Mouse (Mus musculus): ENCODE data around the gene Ppp2ca.

Ppp2ca gene

DNA sequence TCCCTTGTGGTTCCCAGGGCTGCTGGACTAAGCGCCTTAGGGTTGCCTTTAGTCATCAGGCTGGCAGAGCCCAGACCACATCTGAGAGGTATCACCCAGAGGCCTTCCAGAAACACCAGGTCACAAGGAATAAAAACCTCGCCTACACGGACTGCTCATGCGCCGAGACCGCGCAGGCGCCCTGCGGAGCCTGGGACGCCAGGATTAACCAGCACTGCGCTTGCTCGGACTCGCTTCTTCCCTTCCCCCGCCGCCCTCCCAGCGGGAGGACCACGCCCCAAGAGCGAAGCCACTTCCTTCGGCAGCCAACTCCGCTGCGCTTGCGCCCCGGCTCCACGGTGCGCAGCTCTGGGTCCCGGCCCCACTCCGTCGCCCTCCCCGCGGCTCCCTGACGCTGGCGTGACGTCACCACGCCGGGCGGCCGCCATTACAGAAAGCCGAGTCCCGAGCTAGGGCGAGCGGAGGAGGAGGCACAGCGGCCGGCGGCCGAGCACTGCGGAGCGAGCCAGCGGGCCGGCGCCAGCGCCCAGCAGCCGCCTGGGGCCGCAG lies at the start of gene Ppp2ca:
Gene Ppp2ca, plus strand, starts transcription at position 284 of the 549 bp plus-strand sequence.
- peak; percentile 91 for DNase-seq (ENCODE audit: low spot score)

DNA sequence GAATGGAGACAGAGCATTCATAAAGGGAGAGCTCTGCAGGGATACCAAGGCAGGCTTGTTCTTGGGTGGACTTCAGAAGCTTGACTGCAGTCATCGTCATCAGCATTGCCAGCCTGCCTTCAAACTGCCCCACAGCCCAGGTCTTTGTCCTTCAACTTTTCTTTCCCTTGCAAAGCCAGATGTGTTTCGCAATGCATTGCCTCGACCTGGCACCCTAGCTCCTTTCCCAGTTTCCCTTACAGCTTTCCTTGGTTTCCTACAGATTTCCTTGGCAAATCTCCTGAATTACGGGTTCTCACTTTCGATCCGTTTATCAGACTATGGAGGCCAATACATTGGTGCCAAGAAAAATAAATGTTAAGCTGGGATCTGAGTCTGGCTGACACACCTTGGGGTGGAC lies 45.1 kb upstream of the Ppp2ca start:
- no peak for DNase-seq (ENCODE audit: low spot score)

DNA sequence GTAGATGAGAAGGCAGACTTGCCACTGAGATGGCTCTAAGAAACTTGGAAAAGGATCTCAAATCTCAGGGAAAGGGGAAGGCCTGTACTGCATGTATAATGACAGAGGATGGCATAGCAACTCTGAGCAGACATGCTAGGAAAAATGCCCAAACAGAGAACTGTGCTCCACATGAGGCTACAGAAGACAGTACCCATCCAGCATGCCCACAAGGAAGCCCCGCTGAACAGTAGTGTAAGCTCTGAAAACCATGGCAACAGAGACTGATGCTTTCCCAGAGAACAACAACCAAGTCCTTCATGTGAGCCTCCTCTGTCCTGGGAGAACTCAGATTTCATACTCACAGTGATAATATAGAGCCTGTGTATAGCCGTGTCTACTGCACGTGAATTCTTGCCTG lies 43.8 kb upstream of the Ppp2ca start:
- no peak for DNase-seq (ENCODE audit: low spot score)

DNA sequence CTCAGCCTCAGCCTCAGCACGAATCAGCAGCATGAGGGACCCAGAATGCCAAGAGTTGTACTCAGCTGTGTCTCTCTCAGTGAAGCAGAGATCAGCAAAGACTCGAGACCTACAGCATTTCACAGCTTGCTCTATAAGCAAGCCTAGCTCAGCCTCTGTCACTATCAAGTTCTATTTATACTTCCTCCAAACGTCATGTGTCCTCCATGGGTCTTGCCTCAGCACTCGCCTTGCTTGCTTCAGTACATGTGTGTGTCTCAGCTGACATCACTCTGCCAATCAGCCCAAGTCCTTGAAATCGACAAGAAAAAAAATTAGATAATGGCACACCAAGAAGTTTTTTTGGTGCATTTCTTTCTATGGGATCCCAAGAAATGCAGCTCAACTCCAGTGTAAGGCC lies 42.3 kb upstream of the Ppp2ca start:
- DNase-seq (ENCODE audit: low spot score) = no peak

DNA sequence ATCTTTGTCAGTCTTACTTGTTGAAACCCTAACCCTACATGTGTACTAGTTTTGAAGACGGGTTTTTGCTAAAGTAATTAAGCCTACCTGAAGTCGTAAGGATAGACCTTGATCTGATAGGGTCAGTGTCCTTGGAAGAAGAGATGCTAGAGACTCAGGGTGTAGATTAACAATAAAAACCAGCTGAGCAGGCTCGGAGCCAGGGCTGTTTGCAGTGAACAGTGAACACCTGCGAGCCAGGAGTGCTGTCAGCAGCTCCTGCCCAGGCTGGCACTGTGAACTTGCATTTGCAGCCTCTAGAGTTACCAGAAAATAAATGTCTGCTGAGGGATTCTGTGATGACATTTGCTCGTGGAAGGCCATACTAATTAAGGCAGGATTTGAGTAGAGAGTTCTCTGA lies 39.5 kb upstream of the Ppp2ca start:
- no peak for DNase-seq (ENCODE audit: low spot score)

DNA sequence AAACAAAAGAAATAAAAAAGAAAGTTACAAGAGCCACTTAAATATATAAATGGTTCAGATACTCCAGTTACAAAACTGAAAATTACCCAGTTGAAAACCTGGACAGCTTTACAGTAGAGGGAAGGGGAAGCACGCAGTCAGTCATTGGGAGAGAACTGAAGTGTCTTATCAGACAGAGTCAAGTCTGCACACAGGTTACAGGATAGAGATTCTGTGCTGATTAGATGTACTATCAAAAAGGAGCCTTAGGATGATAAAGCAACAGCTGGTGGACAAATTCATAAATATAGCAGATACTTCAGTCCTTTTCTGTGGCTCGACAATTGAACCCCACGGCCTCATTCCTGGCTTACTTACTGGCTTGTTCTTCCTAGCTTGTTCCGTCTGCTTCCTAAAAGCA lies 38.2 kb upstream of the Ppp2ca start:
- DNase-seq (ENCODE audit: low spot score) = no peak

DNA sequence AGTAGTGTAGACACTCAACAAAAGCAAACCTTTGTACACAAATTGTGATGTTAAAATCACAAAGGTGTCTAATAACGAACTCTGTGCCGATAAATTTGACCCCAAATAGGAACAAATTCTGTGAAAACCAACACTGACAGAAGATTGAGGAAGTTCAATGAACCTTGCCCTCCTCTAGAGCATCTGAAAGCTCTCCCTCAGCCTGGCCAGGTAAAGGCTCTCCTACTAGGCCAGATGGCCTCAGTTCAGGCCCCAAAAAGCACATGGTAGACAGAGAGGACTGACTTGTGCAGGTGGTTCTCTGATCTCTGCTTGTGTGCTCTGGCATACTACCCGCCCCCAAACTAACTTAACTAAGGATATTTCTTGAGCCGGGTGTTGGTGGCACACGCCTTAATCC lies 36.1 kb upstream of the Ppp2ca start:
- no peak for DNase-seq (ENCODE audit: low spot score)

DNA sequence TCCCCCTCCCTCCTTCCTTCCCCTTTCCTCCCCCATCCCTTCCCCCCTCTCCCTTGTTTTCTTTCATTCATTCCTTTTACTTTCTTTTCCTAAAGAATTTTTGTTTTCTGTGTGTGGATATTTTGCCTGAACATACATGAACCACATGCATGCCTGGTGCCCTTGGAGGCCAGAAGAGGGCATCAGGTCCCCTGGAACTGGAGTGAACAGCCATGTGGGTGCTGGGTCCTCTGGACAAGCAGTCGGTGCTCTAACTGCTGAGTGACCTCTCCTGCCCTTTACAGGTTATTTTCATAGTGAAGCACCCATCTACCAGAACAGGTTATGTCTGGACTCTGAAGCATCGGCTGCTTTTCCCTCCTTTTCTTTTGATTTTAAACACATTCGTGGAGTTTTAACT lies 34.1 kb upstream of the Ppp2ca start:
- no peak for DNase-seq (ENCODE audit: low spot score)

DNA sequence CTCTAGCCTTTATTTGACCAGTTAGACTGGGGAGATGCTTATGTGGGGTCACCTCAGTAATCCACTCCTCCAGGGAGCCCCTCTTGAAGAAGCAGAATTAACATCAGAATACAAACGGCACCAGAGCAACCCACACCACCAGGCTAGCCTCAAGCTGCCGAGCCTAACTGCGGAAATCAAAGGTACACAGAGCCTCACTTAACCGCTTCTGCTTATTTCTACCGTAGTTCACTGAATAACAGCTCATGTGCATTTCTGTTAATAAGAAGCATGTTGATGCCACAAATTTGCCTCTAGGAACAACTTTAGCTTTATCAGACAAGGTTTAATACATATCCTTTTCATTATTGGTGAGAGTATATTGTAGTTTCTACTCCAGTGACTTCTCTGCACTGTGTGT lies 32.6 kb upstream of the Ppp2ca start:
- DNase-seq (ENCODE audit: low spot score) = no peak

DNA sequence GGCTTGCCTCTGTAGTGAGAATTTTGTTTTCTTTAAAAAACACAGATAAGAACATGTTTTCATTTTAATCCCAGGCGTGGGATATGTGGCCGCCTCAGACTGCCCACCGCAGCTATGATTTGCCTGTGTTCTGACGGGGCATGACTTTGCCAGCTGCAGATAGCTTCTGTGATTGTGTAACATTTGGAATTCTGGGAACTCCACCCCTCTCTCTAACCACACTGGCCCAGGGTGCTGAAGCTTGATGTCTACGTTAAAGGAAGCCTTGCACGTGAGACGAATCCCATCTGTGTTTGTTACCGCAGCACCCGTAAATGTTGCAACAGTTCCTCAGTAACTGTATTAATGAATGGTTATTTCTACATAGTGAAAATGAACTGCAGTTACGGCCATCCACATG lies 26.7 kb upstream of the Ppp2ca start:
- no peak for DNase-seq (ENCODE audit: low spot score)

DNA sequence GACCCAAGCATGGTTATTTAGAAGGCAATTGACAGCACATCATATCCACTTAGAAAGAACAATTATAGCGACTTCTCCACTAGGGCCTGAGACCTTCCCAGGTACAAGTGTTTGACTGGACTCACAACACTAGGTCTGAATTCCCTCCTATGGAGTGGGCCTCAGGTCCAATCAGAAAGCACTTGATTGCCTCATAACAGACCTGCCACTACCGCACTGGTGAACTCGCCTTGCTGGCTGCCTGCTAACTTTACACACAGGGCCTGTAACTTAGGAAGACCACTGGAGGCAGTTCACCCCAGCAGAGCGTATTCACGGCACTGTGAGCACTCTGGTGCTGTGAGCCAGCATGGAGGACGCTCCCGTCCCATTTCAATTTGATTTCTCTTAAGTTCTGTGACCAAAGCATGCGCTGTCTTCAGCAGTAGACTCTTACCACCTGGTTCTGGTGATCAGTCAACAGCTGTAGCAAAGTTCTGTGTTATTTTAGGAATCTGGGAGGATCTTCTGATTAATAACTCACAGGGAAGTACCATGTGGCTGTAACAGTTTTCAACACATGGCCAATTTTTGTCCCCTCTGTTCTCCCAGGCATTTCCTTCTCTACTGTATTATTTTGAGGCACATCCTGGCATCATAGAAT lies 24.8 kb upstream of the Ppp2ca start:
- no peak for DNase-seq (ENCODE audit: low spot score)

DNA sequence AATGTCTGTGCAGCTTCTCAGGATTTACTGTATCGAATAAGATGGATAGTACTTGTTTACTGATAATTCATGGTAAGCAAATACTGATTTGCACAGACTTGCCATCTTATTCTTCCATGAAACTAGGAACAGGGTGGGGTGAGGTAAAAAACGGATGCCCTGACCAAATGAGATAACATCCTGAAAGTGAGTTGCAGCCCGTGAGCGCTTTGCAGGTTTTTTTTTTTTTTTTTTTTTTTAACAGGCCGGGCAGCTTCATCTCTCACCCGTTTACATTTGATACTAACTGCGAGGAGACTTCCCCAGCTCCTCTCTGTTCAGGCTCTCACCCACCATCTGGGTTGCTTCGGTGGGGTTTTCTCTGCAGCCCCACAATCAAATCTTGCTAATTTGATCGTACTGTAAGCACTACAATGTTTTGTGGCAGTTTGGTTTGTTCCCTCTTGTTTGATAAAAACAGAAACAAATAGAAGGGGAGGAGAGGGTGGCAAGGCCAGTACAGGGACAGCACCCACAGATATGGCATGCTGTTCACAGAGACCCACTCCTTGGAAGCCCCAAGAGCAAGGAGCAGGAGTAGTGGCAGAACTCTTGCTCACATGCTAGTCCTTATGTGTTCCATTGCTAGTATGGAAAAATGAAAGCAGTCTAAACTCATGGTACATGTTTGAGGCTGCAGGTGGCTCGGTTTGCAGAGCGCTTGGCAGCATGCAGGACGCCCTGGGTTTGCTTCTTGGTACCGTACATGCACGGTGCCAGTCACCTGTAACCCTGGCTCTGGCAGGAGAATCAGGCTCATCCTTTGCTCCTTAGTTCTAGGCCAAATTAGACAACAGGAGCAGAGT lies 23.6 kb upstream of the Ppp2ca start:
- no peak for DNase-seq (ENCODE audit: low spot score)

DNA sequence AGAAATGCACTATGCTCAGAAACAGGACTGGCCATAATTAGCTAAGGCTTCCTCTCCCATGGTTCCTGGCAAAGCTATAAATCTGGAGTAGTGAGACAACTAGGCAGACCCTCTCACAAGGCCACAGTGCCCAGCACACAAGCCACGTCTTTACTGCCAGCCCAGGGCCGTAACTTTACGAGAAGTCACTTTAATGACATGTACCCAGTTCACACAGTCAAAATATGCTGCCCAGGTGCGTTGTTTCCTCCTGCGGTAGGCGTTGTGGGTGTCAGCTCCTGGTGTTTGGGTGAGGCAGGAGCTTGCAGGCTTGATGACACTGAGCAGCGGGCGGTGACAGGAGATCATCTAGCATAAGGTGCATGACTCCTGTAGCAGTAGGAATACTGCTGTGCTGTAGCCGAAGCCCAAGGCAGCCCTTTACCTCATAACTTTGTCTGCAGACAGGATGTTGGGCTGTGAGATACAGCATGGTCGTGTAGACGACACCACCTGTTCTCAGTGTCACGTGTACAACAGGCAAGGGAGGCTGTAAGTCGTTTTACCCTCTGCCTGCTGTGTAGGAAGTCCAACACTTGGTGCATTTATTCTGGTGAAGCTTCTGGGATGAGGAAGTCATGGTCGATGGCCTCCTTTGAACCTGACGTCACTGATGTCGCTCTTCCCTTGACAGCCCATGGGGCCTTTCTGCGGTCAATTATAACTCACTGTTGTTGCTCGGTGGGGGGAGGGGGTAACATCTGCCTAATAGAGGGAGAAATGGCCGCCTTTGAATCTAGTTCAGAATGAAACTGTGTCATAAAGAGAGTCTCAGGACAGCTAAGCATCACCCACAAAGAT lies 22.5 kb upstream of the Ppp2ca start:
- no peak for DNase-seq (ENCODE audit: low spot score)

DNA sequence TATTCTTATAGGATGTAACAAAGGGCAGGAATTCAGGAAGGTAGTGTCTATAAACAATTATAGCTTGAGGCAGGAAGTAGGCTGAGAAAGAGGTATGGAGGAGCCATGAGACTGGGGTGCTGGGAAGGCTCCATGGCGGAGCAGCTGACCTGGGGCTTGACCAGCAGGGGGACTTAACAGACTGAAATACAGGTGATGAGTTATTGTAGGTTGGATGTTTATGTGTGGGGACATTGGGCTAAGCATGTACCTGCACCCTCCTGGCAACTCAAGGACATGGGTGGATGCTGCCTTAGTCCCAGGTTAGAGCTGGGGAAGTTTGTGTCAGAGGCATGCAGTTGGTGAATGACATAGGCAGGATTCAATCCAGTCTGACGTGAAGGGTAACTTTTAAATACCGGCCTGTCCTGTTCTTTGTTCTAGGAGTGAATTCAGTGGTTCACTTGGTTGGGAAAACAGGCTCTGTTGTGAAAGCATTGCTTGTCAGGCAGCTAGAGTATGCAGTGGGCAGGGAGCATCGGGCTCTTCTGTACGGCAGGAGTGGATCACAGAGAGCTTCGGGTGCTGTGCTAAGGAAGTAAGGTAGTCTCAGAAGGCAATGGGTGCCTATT lies 21.6 kb upstream of the Ppp2ca start:
- DNase-seq (ENCODE audit: low spot score) = no peak

DNA sequence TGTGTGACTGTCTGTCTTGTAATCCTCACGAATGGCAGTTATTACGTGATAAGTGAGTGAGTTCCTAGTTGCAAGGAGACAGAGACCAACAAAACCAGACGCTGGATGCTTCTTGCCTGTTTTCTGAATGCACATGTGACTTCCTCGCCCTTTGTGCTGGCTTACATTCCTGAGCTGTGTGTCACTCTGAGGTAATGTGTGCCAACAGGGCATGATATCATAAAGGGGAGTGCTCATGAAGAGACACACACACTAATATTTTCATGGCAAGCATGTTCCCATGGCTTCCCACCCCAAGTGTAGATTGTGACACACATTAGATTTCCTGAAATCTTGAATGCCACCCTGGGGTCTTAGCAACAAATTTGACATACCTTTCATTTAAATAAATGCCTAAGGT lies 20.5 kb upstream of the Ppp2ca start:
- DNase-seq (ENCODE audit: low spot score) = no peak

DNA sequence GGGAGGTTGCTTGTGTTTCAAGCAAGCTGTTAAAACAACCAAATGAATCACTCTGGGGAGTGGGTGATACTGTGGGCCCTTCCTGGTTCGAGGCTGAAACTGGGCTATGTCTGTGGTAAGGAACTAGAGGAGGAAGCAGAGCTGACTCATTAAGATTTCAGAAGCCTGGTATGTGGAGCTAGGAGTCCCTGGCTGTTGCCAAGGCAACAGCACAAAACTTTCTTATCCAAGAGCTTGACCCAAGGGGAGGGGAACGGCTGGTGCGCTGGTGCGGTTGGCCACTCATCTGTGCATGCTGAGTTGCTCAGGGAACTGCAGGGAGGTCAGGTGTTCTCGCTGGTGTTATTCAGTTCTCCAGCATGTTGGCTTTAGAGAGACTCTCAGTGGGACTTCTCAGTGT lies 18.5 kb upstream of the Ppp2ca start:
- no peak for DNase-seq (ENCODE audit: low spot score)

DNA sequence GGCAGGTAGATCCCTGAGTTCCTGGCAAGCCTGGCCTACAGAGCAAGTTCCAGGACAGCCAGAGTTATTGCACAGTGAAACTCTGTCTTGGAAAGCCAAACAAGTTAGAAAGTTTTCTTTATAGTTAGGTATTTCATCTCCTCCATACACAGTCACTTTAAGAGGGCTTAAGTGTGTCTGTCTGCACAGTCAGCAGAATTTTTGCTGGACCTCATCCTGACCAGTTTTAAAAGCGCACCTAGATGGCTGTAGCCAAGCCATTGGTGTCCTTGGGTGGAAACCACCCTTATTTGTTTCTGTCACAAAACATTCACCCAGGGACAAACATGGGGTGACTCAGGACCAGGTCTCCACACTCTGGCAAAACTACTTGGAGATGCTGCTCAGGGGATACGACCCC lies 17.8 kb upstream of the Ppp2ca start:
- no peak for DNase-seq (ENCODE audit: low spot score)

DNA sequence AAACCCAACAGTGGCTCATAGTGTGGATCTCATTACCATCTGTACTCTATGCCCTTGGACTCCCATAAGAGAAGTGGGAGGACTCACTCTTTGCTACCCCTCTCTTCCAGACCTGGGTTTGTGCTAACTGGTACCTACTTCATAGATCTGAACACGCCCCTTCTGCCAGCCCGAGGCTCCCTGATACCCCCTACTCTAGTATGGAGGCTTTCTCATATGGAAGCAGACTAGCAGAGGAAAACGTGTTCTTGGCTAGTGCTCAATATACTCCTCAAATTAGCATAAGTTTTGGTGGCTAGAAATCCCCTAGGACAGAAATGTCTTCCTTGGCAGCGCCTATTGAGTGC lies 12.7 kb upstream of the Ppp2ca start:
- DNase-seq (ENCODE audit: low spot score) = no peak

DNA sequence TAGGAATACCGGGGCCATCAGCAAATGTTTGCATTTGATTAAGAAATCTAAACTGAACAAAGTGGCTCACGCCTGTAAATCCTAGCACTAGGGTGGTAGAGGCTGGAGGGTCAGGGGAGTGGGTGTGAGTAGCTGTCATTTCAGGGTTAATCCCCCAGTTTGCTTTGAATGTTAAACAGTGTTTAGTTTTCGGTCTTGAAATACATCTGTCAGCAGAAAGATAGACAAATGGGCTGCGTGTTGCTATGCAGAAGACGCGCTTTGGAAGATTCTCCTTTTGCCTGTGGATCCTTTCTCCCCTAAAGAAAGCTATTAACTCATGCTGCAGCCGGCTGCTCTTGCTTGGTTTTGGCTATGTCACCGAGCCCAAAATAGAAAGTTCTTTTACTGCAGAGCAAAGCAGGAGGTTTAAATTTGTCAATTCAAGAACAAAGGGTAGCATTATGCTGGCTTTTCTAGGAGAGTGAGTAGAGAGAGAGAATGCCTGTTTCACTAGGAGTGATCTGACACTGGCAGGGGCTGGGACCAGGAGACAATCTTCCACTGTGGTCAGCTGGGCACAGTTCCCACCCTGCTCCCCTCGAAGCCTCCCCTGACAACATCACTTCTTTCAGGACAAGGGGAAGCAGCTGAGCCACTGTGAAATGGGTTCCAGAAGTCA lies 12.1 kb upstream of the Ppp2ca start:
- DNase-seq (ENCODE audit: low spot score) = no peak

DNA sequence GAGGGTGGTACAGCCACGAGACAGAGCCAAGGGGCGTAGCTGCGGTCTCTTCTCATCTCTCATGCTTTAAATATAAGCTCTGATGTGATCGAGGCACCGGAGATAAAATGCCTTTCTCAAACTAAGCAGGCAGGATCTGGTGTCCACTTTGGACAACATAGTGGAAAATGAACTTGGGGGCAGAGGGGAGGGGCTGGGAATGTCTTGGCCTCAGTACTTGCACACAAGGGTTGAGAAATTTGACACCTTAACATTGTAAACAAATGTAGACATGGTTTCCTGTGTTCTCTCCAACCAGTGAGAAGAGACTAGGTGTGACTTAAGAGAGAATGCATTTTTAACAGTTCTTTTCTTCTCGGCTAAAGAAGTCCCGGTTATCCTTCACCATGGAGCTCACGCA lies 9.2 kb upstream of the Ppp2ca start:
- DNase-seq (ENCODE audit: low spot score) = no peak

DNA sequence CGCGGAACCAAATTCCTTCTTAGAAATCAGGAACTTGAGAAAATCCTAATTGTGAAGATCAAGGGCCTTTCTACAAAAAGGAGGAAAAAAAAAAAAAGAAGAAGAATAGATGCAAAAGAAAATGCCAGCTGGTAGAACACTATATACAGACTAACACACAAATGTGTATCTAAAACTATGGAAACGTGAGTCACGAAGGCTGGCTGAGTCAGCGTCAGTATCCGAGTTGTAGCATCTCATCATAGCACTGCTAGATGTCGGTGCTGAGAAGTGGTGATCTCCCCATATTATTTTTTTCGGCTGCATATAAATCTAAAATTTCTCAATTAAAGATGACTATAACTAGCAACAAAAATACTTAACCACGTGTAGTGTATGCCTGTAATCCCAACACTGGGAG lies 7.2 kb upstream of the Ppp2ca start:
- no peak for DNase-seq (ENCODE audit: low spot score)

DNA sequence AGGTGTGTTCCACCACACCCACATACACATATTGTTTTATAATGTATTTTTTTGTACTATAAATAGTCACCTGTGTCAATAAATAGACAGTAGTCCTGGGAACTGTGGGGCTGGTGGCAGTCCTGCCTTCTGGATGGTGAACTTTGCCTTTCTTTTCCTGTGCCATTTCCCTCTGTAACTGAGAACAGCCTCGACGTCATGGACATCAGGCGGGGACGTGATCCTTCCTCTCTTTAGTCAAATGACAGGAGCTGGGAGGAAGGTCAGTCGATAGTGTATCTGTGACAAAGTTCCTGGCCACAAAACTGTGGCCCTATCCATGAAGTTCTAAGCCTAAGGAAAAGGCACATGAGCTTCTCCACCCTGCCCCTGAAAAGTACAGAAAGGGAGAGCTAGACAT lies 3.9 kb upstream of the Ppp2ca start:
- no peak for DNase-seq (ENCODE audit: low spot score)
